Mouse (Mus musculus) myocyte (in vitro differentiated cells): ENCODE results near the gene Gnat3. TPM values are rescaled to one million over a fixed set of nuclear protein-coding genes. Genes with fewer than 3 reads are reported as not detected.
A peak's percentile ranks its signal among the peaks of the same experiment; 100 is the strongest.

Experiments
- H3K27me3 ChIP-seq: one replicate; pipeline ENCODE4 v1.6.1; 2011; ENCODE audit not compliant: control insufficient read depth, insufficient read depth, insufficient read length
- H3K36me3 ChIP-seq: one replicate; pipeline ENCODE4 v1.6.1; 2011; ENCODE audit not compliant: control insufficient read depth, insufficient read depth
- H3K4me2 ChIP-seq: one replicate; pipeline ENCODE4 v1.6.1; 2011; ENCODE audit warnings: low read depth, control low read depth
- H3K4me3 ChIP-seq: one replicate; pipeline ENCODE4 v1.5.1; 2011; ENCODE audit warnings: mild to moderate bottlenecking, control low read depth, moderate library complexity
- H3K79me2 ChIP-seq: one replicate; pipeline ENCODE4 v1.6.1; 2011; ENCODE audit not compliant: control insufficient read depth, insufficient read depth
- H3ac ChIP-seq: one replicate; pipeline ENCODE4 v1.6.1; 2011; ENCODE audit not compliant: control insufficient read depth, insufficient read length
- CEBPB ChIP-seq: IDR thresholded peaks from 2 replicates; pipeline ENCODE4 v1.6.1; 2011; ENCODE audit warnings: mild to moderate bottlenecking, moderate library complexity; ENCODE audit not compliant: poor library complexity, insufficient read depth, severe bottlenecking
- E2F4 ChIP-seq: IDR thresholded peaks from one replicate; pipeline ENCODE4 v1.6.1; 2011; ENCODE audit warnings: mild to moderate bottlenecking, control low read depth, moderate library complexity; ENCODE audit not compliant: insufficient read depth
- MAX ChIP-seq: IDR thresholded peaks from one replicate; pipeline ENCODE4 v1.6.1; 2011; ENCODE audit warnings: low read depth, mild to moderate bottlenecking, control low read depth
- MYOD1 ChIP-seq, 3 experiments: IDR thresholded peaks; one replicate each; pipeline ENCODE4 v1.6.1; 2011; ENCODE audit warnings: control low read depth in 2 of 3, low read depth in 2 of 3, mild to moderate bottlenecking in 2 of 3, moderate library complexity in 1 of 3; ENCODE audit not compliant: insufficient read length in 2 of 3, control insufficient read depth in 1 of 3
- MYOG ChIP-seq, 3 experiments: IDR thresholded peaks; one replicate each; pipeline ENCODE4 v1.6.1; 2011; ENCODE audit warnings: control low read depth in 2 of 3, low read depth in 2 of 3, mild to moderate bottlenecking in 2 of 3; ENCODE audit not compliant: insufficient read length in 2 of 3, control insufficient read depth in 1 of 3, insufficient read depth in 1 of 3
- POLR2A ChIP-seq: IDR thresholded peaks from one replicate; pipeline ENCODE4 v1.6.1; 2011; ENCODE audit warnings: low read depth, mild to moderate bottlenecking, control low read depth, moderate library complexity; ENCODE audit not compliant: insufficient read length
- POLR2AphosphoS2 ChIP-seq: IDR thresholded peaks from one replicate; pipeline ENCODE4 v1.6.1; 2011; ENCODE audit warnings: low read depth, control low read depth; ENCODE audit not compliant: insufficient read length
- REST ChIP-seq: IDR thresholded peaks from one replicate; pipeline ENCODE4 v1.6.1; 2011; ENCODE audit warnings: mild to moderate bottlenecking, control low read depth, moderate library complexity; ENCODE audit not compliant: insufficient read depth, insufficient read length
- SRF ChIP-seq: IDR thresholded peaks from one replicate; pipeline ENCODE4 v1.6.1; 2011; ENCODE audit warnings: low read depth; ENCODE audit not compliant: control insufficient read depth, insufficient read length
- TCF12 ChIP-seq: IDR thresholded peaks from one replicate; pipeline ENCODE4 v1.6.1; 2011; ENCODE audit warnings: mild to moderate bottlenecking, control low read depth; ENCODE audit not compliant: poor library complexity, insufficient read depth, severe bottlenecking
- TCF3 ChIP-seq: IDR thresholded peaks from one replicate; pipeline ENCODE4 v1.6.1; 2011; ENCODE audit warnings: low read depth, control low read depth; ENCODE audit not compliant: insufficient read length
- USF1 ChIP-seq: IDR thresholded peaks from one replicate; pipeline ENCODE4 v1.6.1; 2011; ENCODE audit warnings: low read depth, mild to moderate bottlenecking, control low read depth, moderate library complexity
- polyA plus RNA-seq: library from polyadenylated mRNA; unstranded; fragments of >200 nt; fragmentation: generic; extraction: Trizol; gene quantifications from one replicate; pipeline ENCODE4 v1.2.1, GENCODE M21; 2012; ENCODE audit warnings: missing spikeins

The Gnat3 gene
- polyA plus RNA-seq, 1 experiment, result not detected

DNA sequence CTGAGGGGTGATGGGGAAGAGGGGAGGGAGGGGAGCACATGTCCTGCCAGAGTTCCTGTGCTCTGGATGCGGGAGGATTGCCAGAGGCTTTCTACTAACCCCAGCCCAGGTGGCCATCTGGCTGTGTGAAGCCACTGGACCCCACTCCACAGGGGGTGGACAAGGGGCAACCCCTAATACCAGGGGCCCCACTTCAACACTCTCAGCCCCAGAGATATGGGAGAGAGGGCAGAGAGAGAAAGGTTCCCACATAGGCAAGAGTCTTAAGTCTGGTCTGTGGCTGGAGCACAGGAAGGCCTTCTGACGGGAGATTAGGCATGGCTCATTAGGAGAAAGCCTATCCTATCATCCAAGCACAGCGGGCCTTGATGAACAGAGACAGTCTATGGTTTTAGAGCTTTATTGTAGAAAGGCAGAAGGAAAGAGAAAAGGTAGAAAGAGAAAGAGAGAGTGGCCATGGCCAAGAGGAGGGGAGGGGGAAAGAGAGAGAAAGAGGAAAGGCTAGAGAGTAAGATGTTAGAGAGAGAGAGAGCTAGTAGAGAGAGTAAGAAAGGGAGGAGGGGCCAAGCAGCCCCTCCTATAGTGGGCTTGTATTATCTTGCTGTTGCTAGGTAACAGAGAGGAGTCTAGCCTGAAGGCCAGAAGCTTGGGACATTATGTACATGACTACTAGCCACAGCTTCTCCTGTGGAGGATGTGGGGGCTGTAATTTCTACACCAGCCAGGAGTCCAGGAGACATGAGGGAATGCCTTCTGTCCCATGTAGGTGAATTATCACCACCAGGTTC is 42.7 kb downstream of the Gnat3 start:
- Histone ChIP-seq H3ac (no peak overlapping the region), H3K4me2 (no peak overlapping the region), H3K27me3 (no peaks in the 10 kb centered on the region), H3K4me3 (no peak overlapping the region), H3K36me3 (no peaks in the 10 kb centered on the region), H3K79me2 (no peaks in the 10 kb centered on the region)
- TF ChIP-seq TCF12 (no peak), REST (no peak), SRF (no peak), POLR2AphosphoS2 (no peak), E2F4 (no peak), USF1 (no peak), MYOG (IDR thresholded peaks at IDR 0.05; ENCODE audit: control insufficient read depth in 1 of 3, insufficient read depth in 1 of 3, insufficient read length in 2 of 3, low read depth in 2 of 3) (no peak), CEBPB (no peak), POLR2A (no peak), MYOD1 (IDR thresholded peaks at IDR 0.05; ENCODE audit: control insufficient read depth in 1 of 3, insufficient read length in 2 of 3, low read depth in 2 of 3) (no peak), MAX (no peak), TCF3 (no peak)

DNA sequence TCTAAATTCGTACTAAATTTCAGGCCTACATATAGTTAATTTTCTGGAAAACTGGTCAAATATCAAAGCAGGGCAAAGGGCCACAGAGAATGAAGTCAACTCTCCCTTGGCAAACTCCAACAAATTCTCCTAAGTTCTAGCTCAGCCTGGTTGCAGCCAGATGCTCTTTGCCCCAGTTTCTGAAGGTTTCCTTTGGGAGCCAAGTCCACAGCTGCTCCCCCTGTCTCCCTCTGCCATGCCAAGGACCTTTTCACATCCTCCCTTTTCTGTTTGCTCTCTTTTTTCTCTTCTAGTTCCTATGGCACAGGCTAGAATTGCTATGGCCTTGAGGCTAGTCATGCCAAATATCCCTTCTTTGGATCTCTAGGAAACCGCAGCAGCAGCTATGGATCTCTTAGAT is 43.8 kb downstream of the Gnat3 start:
- Histone ChIP-seq H3K4me2 (no peak overlapping the region), H3ac (no peak overlapping the region), H3K36me3 (no peaks in the 10 kb centered on the region), H3K27me3 (no peaks in the 10 kb centered on the region), H3K4me3 (no peak overlapping the region), H3K79me2 (no peaks in the 10 kb centered on the region)
- no peak for TF ChIP-seq POLR2A
- no peak for TF ChIP-seq SRF
- TF ChIP-seq CEBPB, result no peak
- TF ChIP-seq MYOG (IDR thresholded peaks at IDR 0.05; ENCODE audit: control insufficient read depth in 1 of 3, insufficient read depth in 1 of 3, insufficient read length in 2 of 3, low read depth in 2 of 3), result peak in 1 of 3 experiments; percentile 6
- TF ChIP-seq MYOD1 (IDR thresholded peaks at IDR 0.05; ENCODE audit: control insufficient read depth in 1 of 3, insufficient read length in 2 of 3, low read depth in 2 of 3), result peak in 1 of 3 experiments; percentile 33

DNA sequence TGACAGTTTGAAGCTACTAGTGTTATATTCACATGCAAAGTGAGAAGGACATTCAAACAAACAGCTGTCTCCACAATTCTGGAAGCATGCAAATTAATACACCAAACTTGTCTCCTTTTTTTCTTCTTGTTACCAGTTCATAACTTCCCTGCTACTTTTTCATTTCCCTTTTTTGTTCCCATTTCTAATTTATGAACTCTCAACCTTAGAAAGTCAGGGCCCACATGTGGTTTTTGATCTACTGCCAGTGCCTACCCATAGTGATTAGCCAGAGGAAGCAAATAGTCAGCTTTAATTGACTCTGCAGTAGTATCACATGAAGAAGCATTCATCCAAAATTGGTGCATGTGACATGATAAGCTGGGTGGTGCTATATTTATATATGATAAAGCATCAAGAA is 44.7 kb downstream of the Gnat3 start:
- H3K27me3 ChIP-seq, result no peaks in the 10 kb centered on the region
- no peaks in the 10 kb centered on the region for H3K79me2 ChIP-seq
- no peaks in the 10 kb centered on the region for H3K36me3 ChIP-seq
- H3K4me2 ChIP-seq, result no peak overlapping the region
- H3K4me3 ChIP-seq, result no peak overlapping the region
- H3ac ChIP-seq, result no peak overlapping the region
- no peak for TF ChIP-seq POLR2AphosphoS2
- TF ChIP-seq SRF, result no peak
- no peak for TF ChIP-seq MAX
- TF ChIP-seq REST, result no peak

DNA sequence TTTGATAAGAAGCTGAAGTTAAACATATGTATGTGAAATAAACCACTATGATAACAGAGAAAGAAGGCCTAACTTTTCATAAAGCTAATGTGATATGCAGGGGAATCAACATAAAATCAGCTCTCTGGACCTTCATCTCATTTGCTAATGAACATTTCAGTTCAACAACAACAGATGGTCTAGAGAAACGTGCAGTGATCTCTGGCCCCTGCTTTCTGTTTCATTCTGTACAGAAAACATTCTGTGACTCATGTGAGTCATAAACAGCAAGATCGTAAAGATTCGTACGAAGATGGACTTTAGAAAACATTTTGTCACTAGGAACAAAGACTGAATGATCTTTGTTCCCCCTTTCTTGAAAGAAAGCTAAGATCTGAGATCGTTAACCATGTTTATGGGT is 48.0 kb downstream of the Gnat3 start:
- H3K36me3 ChIP-seq, result no peaks in the 10 kb centered on the region
- H3K79me2 ChIP-seq, result no peaks in the 10 kb centered on the region
- no peak overlapping the region for H3ac ChIP-seq
- H3K4me3 ChIP-seq, result no peak overlapping the region
- H3K27me3 ChIP-seq, result no peaks in the 10 kb centered on the region
- H3K4me2 ChIP-seq, result peak overlapping the region; percentile 41
- TF ChIP-seq E2F4 (no peak), MYOG (IDR thresholded peaks at IDR 0.05; ENCODE audit: control insufficient read depth in 1 of 3, insufficient read depth in 1 of 3, insufficient read length in 2 of 3, low read depth in 2 of 3) (no peak), USF1 (no peak), MAX (no peak), POLR2AphosphoS2 (no peak), TCF3 (no peak), REST (no peak), TCF12 (no peak)

DNA sequence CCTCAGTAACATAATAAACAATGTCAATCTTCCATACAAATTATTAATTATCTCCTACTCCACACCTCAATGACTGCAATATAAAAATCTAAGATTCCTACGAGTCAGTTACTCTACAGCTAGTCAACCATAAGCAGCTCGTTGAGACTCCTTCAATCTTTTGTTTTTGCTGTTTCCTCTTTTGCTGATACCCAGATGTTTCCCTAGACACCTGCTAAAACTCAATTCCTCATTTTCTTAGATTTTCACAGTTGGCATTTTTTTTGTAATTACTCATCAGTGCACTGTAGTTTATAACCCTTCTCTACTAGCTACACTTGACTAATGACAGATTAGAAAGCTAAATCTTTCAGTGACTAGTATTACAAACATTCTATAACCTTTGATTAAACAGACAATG is 50.8 kb downstream of the Gnat3 start:
- TF ChIP-seq TCF12 (no peak), E2F4 (no peak), TCF3 (no peak), POLR2A (no peak), MAX (no peak), POLR2AphosphoS2 (no peak), USF1 (no peak), MYOD1 (IDR thresholded peaks at IDR 0.05; ENCODE audit: control insufficient read depth in 1 of 3, insufficient read length in 2 of 3, low read depth in 2 of 3) (no peak), REST (no peak), CEBPB (no peak), SRF (no peak), MYOG (IDR thresholded peaks at IDR 0.05; ENCODE audit: control insufficient read depth in 1 of 3, insufficient read depth in 1 of 3, insufficient read length in 2 of 3, low read depth in 2 of 3) (no peak)
- H3ac ChIP-seq, result no peak overlapping the region

More for the DNA sequence above, 50.8 kb downstream of the Gnat3 start:
- Histone ChIP-seq H3K4me2 (no peak overlapping the region), H3K4me3 (no peak overlapping the region), H3K27me3 (no peaks in the 10 kb centered on the region), H3K79me2 (no peaks in the 10 kb centered on the region), H3K36me3 (no peaks in the 10 kb centered on the region)
